Mouse (Mus musculus): Measurements from ENCODE around the gene Zfp710.

GRCm38 (mm10) chr7:80010680-80011079 is 13.9 kb upstream of the Zfp710 start:
- TF ChIP-seq CTCF (conservative IDR thresholded peaks at IDR 0.05; ENCODE audit: low read length) (no peak), NANOG (IDR thresholded peaks at IDR 0.05; ENCODE audit: borderline replicate concordance, low read length) (no peak), POU5F1 (IDR thresholded peaks at IDR 0.05; ENCODE audit: borderline replicate concordance, low read length) (no peak)

All from E14TG2a.4 (cell line).